Mouse (Mus musculus): ENCODE data around the gene Nisch.

GRCm38 (mm10) chr14:31135495-31136410 is 81.0 kb downstream of the Nisch start:
- TF ChIP-seq CTCF (IDR thresholded peaks at IDR 0.05; ENCODE audit: low read depth, low read length), result no peak
- TF ChIP-seq POLR2A (IDR thresholded peaks at IDR 0.05; ENCODE audit: borderline replicate concordance, low read depth, low read length), result no peak
